Mouse (Mus musculus) lung, postnatal 36 days (tissue): ENCODE data around the gene Gm20388.

Experiments used
- DNase-seq: peaks from one replicate; pipeline ENCODE4 v3.0.0; 2022; ENCODE audit warnings: mixed read lengths

Gm20388 gene

DNA sequence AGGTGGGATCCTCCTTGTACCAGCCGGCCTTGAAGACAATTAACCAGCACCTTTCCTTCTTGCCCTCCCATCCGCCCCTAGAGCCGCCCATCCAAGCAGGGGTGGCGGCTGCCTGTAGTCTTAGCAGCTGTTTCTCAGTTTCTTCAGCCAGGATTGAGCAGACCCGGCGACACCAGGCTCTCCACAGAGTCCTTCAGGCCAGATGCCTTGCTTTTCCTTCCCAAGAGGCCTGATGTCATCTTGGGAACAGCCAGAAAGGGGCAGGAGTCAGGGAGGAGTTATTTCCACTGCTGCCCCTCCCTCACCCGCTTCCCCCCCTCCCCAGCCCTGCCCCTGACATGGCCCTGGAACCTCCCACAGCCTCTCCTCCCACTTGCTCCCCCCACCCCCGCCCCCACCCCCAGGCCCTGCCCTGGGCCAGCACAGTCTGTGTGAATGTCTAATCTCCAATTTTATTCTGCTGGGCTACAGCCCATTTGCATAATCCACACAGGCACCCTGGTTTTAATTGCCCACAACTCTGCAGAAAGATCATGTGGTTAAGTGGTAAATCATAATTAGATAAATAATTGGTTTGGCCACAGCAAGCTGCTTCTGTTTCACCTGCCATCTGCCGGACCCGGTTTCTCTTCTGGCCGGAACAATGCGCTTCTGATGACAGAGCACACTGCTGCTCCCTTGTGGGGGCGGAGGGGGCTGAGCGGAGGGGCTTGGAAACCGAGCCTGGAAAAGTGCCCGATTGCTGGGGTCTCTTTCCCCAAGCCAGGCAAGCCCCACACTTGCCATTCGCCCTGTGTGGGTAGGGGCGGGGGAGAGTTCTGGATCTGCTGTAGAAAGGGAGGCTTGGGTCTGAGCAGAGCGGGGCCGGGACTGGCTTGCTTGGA is 610.3 kb downstream of the Gm20388 start:
- DNase-seq, result peak; percentile 55

DNA sequence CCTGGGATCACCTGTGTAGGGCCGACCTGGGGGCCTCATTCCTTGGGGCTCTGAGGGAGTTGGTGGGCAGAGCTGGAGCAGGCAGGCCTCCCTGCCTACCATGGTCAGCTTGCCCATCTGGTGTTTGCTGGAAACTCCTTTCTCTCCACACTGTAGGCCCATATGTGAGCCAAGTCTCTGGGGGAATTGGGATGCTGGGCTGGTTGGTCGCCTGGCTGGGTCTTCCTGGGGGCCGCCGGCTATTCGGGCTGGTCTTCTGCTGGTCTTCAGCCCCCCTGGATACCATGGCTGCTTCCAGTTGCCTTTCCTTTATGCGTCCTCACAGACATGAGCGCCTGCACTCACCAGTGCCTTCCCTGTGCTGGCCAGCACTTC is 610.9 kb downstream of the Gm20388 start:
- no peak for DNase-seq

DNA sequence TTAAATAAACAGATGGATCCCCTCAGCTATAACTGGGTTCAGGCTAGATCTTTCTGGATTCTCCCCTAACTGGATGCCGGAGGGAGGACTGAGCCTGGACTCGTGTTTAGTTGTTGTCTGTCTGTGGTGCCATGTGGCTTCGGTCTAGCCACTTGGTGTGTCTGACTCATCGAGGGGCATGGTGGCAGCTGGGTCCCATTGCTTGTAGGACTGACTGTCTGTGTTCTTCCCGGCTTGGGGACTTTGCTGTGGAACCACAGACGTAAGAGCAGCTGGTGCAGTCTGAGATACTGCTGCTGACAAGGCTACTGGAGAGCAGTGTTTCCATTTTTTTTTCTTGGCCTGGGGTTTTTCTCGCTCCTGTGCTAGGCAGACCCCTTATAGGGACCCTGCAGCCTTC is 613.0 kb downstream of the Gm20388 start:
- DNase-seq, result no peak

DNA sequence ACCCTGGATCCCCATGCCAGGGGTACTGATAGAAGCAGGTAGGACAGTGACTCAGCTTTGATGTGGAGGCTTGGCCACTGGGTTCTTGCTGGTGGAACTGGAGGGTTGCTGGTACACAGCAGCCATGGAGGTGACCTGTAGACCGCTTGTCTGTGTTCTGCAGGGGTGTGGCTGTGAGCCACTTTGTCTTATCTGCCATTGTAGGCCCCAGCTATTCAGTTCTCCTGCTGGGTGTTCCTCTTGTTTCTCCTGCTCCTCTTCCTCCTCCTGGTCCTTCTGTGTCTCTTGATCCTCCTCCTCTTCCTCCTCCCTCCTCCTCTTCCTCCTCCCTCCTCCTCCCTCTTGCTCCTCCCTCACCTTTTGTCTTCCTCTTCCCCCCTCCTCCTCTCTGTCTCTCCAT is 614.5 kb downstream of the Gm20388 start:
- DNase-seq, result no peak

DNA sequence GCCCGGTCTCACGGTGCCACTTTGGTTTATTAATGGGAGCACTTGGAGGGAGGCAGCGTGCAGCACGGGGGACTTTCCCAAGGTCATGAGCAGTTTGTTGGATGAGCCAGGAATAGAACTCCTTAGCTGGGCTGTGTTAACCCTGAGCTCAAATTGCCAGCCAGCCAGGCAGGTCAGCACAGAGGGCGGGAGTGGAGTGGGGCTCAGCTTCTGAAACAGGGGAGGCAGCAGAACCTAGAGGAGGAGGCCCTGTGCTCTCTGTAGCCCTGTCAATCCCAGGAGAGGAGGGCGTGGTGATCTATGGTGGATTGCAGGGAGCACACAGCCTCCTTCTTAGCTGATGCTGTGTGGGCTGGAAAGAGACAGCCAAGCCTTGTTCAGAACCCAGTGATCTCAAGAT is 615.2 kb downstream of the Gm20388 start:
- DNase-seq, result no peak

DNA sequence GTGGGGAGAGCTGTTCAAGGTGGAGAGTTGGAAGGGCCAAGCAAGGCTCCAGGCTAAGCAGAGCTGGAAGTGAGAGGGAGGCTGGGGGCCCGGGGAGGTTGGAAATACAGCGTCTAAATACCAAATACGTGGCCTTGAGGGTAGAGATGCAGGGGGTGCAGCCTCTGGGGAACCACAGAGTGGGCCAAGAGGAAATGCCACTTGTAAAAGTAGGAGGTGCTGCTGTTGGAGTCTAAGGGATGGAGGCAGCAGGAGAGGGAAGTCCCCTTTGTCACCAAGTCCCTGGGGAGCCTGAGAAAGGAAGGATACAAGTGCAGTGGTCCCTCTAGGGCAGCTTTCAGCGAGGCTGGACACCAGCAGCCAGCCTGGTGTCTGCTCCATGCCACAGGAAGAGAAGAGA is 615.9 kb downstream of the Gm20388 start:
- DNase-seq, result no peak

DNA sequence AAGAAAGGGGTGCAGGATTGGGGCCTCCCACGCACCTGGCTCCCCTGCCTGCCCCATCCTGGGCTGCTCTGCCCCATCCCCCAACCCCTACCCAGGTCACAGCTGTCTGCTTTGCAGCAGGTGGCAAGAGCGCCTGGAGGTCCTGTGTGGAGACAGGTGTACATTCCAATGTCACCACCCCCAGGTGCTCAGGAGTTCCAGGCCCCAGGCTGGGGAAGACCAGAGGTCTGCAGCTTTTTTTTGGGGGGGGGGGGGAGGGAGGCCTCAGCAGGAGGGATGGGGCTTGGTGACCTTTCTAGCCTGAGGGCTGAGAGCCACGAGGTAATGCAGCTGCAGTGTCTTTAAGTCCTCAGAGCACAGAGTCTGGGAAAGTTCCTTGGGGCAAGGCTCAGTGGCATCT is 617.7 kb downstream of the Gm20388 start:
- no peak for DNase-seq

DNA sequence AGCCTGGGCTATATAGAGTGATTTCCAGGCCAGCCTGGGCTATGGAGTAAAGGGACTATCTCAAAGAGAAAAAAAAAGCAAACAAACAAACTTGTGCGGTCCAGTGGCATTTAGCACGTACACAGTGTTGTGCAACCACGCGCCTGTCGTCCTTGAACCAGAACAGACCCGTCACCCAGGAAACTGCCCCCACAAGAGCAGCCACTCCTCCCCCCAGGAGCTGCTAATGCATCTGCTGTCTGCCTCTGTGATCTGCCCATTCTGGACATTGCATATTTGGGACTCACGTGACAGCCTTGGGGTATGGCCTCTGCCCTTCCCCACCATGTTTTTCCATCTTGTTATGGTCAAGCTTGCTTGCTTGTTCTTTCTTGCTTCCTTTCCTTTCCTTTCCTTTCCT is 618.6 kb downstream of the Gm20388 start:
- peak; percentile 75 for DNase-seq

DNA sequence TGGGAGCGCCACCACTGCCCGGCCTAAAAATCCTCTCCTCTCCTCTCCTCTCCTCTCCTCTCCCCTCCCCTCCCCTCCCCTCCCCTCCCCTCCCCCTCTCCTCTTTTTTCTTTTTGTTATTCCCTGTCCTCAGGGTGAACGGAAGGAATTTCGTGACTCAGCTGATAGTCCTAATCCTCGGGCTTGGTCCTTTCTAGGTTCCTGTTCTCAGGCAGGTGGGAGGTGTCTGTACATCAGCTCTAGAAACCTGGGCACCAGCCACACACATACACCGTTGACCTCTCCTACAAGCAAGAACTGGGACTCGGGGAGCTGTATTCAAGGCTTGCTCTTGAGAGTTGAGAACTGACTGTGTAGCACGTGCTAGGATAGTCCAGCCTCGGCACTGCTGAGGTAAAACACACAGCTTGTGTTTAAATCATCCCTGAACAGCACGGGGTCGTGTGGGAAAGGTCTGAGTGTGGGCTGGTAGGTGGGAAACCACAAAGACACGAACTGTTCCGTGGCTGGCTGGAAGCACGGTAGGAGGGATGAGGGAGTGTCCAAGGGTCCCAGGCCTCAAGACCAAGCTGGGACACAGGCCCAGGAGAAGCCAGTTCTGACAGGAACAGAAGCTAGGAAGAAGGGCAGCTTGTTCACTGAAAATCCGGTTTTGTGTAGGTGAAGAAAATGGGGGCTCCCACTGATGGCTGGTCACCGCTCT is 620.5 kb downstream of the Gm20388 start:
- DNase-seq, result no peak

DNA sequence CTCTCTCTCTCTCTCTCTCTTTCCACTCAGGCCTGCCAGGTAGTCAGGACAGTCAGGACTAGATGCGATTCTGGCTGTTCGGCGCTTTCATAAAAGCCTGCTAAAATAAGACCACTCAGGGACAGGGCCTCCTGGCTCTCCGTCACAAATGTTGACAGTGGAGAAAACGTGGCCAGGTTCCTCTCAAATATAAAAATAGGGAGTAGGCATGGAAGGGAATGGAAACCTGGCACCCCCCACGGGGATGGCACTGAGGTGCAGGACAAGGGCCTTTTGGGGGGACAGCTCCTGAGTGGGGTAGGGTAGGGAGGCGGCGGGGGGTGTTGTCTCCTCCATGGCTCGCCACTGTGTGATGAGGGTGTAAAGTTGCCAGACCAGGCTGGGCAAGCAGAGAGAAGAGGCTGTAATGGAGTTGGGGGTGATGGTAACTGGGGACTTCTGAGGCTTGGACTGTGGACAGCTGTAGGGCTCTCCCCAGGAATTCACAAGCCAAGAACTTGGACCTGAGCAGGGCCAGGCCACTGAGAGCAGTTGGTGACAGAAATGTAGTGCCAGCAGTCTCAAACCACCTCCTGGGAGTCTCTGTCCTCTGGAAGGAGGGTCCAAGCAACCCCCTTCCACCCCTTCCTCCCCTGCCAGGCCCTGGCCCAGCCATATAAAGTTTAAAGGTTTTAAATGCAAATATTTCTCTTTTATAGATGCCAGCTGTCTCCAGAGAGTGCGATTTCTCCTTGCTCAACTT is 621.3 kb downstream of the Gm20388 start:
- no peak for DNase-seq

DNA sequence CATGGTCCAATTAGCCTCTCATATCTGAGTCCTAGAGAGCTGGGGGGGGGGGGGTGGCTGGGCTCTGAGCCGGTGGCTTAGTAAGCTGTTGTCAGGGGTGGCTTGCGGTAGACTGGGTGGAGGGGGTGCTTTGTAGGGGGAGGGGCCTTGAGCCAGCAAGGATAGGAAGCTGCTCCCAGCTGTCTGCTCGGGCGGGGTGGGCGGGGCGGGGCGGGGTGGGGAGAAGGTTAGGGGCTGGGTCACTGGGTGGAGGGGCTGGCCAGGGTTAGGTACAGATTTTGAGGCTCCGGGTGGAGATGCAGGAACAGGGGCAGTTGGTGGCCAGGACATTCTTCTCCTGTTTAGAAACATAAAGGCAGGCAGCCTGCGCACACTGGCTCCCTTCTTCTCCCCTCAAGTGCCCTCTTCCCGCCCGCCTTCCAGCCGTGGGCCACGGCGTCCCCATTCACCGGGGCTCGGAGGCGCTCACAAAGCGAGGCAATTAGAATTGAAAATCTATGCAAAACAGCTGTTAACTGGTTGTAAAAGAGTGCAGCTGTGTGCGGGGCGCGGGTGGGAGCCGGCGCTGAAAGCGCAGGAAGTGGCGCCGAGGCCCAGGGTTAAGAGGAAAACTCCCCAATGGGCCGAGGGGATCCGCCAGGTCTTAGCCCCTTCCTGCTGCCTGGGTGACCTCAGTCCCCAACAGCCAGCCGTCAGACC is 622.0 kb downstream of the Gm20388 start:
- no peak for DNase-seq

DNA sequence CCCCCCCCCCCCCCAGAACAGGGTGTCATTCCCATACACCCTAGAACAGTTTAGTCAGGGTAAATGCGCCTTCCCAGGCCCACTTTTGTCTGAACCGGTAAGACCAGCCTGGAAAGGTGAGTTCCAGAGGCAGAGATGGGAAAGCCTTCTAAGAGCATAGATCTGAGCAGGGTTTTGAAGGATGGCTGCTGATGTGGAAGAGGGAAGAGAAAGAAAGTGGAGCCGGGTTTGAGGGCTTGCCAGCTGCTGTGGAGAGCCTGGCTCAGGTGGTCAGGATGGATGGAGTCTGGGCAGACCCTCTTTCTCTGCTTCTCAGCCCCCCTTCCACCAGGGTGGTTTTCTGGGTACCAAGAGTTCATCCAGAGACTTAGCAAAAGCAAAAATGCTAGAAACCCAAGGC is 622.7 kb downstream of the Gm20388 start:
- no peak for DNase-seq

DNA sequence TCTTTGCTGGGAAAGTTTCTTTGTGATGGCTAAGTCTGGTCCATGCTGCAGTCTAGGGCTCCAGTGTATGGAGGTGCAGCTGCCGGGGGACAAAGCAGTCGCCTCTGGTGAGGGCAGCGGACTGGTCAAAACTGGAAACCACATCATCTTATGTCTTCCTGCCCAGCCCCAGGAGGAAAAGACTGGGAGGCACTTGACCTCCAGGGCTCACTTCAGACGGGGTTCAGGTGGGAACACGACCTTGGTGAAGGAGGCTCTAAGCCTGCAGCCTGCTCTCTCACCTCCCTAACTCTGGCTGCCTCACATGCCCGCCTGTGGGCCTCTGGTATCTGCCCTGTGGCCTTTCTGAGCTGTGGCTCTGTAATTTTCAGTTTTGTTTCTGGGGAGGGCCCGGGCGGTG is 623.4 kb downstream of the Gm20388 start:
- no peak for DNase-seq

DNA sequence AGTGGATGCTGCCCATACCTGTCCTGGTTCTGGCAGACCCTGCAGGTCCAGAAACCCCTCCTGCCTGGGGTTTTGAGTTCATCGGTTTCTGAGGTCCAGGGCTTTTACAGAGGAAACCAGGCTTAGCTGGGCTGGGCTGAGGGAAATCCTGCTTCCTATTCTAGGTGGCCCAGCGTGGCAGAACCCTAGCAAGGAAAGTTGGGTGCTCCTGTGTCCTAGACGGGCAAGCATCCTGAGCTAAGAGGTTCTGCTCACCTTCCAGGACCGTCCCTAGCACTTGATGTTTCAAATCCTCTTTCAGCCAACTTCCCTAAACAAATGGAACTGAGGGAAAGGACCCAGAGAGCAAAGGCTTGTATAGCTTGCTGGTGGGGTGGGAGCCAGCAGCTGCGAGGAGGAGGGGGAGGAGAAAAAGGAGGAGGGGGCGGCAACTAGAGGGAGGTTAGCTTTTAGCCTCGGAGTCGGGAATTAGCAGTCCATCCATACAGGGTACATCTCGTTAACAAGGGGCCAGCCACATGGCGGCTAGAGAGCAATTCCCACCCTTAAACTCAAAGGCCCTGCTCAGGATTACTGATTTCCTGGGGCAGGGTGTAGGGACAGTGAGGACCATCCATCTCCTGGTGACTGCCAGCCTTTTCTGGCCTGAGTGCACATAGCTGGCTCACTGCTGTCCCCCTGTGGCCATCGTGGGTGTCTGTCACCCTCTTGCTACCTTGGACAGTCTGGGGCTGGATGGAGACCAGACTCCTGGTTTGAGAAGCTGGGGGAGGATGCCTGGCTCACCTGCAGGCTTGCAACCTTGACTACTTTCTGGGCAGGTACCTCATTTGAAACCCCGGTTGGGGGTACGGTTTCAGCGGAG is 624.1 kb downstream of the Gm20388 start:
- DNase-seq, result peak; percentile 92

DNA sequence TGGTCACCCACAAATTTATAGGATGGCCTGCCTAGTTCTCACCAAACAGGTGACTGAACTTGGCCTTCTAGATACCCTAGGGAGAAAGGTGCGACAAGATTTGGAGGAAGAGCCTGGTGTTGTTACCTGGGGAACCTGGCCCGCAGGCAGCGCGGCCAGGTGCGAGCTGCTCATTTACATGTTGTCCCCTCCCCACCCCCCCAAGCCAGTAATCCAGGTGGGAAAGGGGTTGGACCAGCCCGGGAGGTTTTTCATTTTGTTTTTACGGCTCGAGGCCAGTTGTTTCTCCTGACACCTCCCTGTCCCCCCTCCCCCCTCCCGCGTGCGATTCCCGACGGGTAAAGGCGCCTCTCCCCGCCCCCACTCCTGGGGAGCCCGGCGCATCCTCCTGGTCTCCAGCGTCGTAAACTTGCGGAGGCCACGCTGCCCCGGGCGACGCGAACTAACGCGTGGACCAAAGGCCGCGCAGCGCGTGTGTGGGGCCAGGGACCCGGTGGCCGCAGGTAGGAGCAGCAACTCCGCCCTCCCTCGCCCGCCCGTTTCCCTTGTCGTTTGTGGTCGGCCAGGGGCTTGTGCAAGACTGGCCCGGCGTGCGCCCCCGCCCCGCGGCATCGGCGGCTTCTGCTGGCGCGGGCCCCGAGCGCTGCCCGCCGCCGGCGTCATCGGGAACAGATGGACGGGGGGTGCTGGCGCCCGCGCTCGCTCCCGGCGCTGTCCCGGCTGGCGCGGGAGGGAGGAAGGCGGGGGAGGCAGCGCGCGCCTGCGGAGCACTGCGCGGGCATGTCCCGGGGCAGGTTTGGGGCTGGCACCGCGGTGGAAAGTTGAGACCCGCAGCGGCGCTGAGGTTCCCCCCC is 625.0 kb downstream of the Gm20388 start:
- peak; percentile 61 for DNase-seq

DNA sequence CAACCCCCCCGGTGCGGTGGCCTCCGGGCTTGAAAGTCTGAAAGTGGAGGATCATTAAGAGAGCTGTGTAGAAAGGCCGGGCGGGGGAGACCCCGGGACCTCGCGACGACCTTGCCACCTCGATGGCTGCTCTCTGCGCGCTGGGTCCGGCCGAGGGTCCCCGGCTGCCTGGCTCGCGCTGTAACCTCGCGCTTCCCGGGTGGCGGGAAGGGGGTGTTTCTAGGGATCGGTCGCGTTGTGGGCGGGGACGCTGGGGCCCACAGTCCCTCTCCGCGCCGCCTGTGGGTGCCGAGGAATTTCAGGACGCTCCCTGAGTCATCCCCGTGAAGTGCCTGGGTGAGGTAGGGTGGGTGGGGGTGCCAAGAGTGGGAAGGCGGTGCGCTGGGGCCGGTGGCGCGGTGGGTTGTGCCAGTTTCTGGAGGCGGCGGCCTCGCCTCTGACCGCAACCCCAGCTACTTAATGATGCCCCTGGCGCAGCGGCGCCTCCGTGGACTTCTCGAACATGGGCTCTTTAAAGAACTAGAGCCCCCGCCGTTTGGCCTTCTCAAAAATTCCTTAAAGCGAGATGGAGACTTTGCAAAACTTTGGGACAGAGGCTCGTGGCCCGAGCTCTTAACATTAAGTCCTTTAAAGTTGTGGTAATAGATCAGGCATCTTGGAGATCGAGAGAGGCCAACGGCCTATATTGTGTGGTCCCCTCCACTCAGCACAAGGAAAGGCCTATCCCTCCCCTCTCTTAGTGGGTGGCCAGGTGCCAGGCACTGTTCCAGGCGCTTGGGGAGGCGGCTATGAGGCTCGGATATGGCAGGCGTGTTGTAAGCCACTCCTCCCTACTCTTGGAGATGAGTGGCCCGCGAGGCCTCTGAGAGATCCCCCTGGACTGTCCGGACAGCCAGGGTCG is 625.9 kb downstream of the Gm20388 start:
- DNase-seq, result peak; percentile 76

DNA sequence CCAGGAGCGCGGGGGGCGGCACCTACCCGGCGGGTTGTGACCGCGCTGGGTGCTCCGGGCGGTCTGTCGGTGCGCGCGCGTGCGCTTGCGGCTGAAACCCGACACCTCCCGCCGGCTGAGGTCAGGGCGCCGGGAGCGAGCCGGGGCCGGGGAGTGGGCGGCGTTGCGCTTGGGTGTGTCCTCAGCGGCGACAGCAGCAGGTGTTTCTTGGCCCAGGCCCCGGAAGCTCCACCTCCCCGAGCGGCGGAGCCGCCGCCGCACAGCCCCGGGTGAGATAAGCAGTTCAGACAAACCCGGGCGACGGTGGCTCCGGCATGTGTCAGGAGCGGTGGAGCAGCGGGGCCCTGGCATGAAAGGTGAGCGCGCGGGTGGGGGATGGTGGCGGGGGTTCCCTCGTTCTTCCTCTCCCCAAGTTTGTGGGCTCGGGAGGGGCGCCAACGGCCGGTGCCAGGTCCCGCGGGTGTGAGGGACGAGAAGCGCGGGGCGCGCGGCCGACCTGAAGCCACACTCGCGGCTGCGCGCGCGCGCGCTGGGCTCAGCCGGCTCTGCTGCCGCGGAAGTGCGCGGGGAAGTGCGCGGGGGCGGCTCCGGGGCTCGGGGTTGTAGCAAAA is 626.7 kb downstream of the Gm20388 start:
- DNase-seq, result peak; percentile 91

DNA sequence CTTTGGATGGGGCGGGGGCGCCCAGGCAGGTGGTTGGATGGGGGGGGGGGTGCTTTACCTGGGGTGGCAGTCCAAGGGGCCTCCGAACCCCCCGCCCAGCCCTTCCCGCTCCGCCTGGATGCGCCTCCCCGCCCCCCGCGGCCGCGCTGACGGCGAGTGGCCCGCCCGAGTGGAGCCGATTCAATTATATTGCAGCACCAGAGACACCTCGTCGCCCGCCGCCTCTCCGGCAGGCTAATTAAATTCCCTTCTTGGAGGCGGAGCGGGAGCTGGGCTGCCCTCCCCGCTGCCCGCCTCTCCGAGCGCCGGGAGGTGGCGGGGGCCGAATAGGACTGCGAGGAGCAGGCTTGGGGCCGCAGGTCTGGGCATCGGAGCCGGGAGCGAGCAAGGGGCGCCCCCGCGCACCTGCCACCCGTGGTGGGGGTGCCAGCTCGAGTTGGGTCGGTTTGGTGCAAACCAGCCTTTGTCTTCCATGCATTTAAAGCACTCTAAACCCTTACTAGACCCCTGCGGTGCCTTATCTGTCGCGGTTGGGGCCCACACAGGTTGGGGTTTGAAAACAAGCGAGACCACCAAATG is 627.3 kb downstream of the Gm20388 start:
- peak; percentile 66 for DNase-seq
